Mouse (Mus musculus) macrophage (primary cell): ENCODE measurements around the gene Pdcd4. TPM values are rescaled to one million over a fixed set of nuclear protein-coding genes. Genes with fewer than 3 reads are reported as not detected.
A peak's percentile ranks its signal among the peaks of the same experiment; 100 is the strongest.
"Not testable (repeated sequence)": the region's sequence is repeated elsewhere in the genome, so short reads cannot be mapped to it uniquely, and the experiment has no call there.

Experiments used
- H3K27ac ChIP-seq: fragments of 350-480 bp; formaldehyde crosslinking; 2 replicates; pipeline ENCODE4 v1.9.0; 2021
- H3K36me3 ChIP-seq: fragments of 350-480 bp; formaldehyde crosslinking; 2 replicates; pipeline ENCODE4 v1.9.0; 2021; ENCODE audit errors: inconsistent target
- H3K4me3 ChIP-seq: fragments of 350-480 bp; formaldehyde crosslinking; 2 replicates; pipeline ENCODE4 v1.9.0; 2021; ENCODE audit errors: inconsistent target
- H3K79me2 ChIP-seq: fragments of 350-480 bp; formaldehyde crosslinking; 2 replicates; pipeline ENCODE4 v1.9.0; 2021; ENCODE audit errors: inconsistent target
- WGBS: methylation state at CpG from one replicate; pipeline ENCODE4 v1.1.7; 2026; ENCODE audit warnings: inconsistent platforms; ENCODE audit not compliant: missing documents; 5-methylcytosine and 5-hydroxymethylcytosine counted together
- polyA plus RNA-seq: library from polyadenylated mRNA; stranded (reverse); fragments of 250-400 nt; gene quantifications from 3 replicates; pipeline ENCODE4 v1.2.4, GENCODE M21; 2018; ENCODE audit warnings: inconsistent platforms

Pdcd4 gene
- polyA plus RNA-seq, 1 experiment from 2014 or later, result 15.6 TPM

- Histone ChIP-seq H3K4me3 (peak overlapping the region; percentile 27; the same call in 1 of the 2 replicates), H3K36me3 (no peaks in the 10 kb centered on the region), H3K27ac (peak overlapping the region; percentile 65), H3K79me2 (peaks cover 16% of the 10 kb centered on the region)
- 55% methylated on average over 15 of the region's 15 CpGs for WGBS
Measured at GRCm38 (mm10) chr19:53901931-53902738, 10.1 kb downstream of the Pdcd4 start.

DNA sequence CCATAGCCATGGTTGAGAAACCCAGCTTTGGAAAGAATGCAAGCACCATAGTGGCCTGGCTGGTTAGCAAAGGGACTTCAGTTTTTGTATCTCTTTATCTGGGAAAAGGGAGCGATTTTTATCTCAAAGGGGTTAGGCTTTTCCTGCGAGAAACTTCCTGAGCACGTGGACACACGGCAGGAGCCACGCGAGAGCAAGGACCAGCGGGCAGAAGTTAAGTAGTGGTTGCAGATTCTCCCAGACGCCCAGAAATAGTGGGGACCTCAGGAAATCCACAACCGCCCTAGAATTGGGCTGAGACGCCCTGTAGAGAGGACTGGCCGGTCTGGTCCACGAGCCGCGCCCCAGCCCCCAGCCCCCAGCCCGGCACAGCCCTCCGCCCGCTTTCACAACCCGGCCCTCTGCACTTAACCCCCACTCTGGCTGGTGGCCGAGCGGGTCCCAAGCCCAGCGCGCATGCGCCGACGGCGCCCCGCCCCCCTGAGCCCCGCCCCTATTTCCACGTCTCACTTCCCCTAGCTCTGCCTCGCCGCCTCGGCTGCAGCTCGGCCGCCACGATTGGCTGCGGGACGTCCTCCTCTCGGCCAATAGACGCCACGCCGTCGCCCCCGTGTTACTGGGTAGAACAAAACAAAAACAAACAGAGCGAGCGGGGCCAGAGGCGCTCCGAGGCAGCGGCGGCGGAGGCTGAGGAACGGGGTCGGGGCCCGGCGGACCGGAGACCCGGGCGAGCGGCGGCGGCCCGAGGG, 10.9 kb downstream of the Pdcd4 start:
- Histone ChIP-seq H3K36me3 (no peaks in the 10 kb centered on the region), H3K79me2 (peaks cover 16% of the 10 kb centered on the region), H3K27ac (peak overlapping the region; percentile 65), H3K4me3 (peak overlapping the region; percentile 27; the same call in 1 of the 2 replicates)
- under 1% methylated on average over 60 of the region's 61 CpGs for WGBS

GRCm38 (mm10) chr19:53903507-53904321, 11.7 kb downstream of the Pdcd4 start:
- Histone ChIP-seq H3K4me3 (peak overlapping the region; percentile 61), H3K27ac (peak overlapping the region; percentile 51), H3K79me2 (peaks cover 16% of the 10 kb centered on the region), H3K36me3 (no peaks in the 10 kb centered on the region)
- WGBS, result under 1% methylated on average over 83 of the region's 83 CpGs

DNA sequence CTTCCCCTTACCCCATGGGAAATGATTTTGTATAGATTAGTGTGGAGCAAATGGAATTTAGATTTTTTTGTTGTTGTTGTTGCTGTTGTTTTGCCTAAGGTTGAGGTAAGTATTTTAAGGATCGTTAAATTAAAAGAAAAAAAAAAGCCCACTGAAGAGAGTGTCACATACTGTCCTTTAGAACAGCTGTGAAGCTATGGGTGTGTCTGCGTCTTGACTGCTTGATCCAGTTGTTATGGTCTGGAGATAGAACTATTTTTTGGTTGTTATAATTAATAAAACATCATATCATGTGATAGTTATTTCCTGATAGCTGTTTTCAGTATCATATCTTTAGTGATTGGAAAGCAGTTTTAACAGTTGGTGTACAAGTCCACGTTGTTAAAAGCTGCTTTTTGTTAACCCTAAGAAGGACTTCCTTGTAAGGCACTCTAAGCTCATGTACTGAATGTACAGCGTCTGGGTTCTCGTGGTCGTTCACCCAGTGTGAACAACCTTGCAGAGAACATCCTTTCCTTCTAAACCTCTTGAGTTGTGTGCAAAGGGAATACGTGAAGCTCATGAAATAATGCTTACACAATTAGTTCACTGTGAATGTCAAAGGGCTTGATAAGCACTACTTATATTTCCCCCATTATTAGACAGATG, 12.9 kb downstream of the Pdcd4 start:
- Histone ChIP-seq H3K4me3 (peak overlapping the region; percentile 61), H3K36me3 (0 out of 2 replicates have a peak, but pooled peaks cover 10% of the 10 kb centered on the region), H3K27ac (no peak overlapping the region), H3K79me2 (peaks cover 16% of the 10 kb centered on the region)
- 14% methylated on average over 7 of the region's 7 CpGs for WGBS

DNA sequence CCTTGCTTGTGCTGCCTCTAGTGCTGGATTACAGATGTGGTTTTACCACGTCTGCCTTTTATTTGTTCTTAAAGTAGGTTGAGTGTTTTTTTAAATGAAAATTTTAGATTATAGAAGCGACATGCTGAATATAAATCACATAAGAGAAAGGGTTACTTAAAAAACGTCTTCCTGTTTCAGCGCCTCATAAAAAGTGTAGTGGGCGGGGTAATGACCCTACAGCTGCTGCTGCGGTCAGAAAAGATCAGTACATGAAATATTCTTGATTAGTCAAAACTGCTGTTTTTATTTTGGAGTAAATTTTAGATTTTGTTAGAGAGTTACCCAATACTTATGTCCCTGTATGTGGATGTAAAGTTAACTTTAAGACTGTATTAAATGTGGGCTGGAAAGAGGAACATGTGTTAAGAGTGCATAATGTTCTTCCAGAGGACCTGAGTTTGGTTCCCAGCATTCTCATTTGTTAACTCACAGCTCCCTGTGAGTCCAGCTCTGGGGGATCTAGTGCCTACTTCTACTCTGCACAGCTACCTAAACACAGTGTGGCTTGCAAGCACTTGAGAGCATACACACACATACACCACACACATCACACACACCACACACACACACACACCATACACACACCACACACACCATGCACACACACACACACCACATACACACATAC, 14.1 kb downstream of the Pdcd4 start:
- Histone ChIP-seq H3K36me3 (0 out of 2 replicates have a peak, but pooled peaks cover 10% of the 10 kb centered on the region), H3K4me3 (peak overlapping the region; percentile 8; the same call in 1 of the 2 replicates), H3K79me2 (peaks cover 16% of the 10 kb centered on the region), H3K27ac (no peak overlapping the region)
- 0% methylated on average over 6 of the region's 6 CpGs for WGBS

GRCm38 (mm10) chr19:53906703-53907070, 14.7 kb downstream of the Pdcd4 start:
- H3K27ac ChIP-seq, H3K36me3 ChIP-seq, H3K4me3 ChIP-seq: not testable (repeated sequence)
- H3K79me2 ChIP-seq, result peaks cover 16% of the 10 kb centered on the region

DNA sequence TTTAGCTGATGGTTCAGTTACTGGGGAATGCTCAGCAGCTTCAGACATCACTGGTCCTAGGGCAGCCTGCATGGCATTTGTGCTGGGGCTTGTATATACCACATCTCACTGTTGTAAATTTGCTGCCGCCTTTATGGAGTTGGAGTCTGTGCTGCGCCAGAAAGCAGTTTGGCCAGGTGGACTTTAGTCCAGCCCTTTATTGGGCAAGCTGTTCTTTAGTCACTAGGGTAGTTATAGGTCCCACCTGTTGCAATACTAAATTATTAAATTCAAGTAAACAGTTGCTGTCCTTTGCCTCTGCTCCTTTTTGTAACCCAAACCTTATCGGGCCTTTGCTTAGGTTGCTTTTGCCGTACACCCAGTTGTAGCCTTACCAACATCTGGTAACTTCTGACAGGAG, 22.9 kb downstream of the Pdcd4 start:
- H3K36me3 ChIP-seq, result no peaks in the 10 kb centered on the region
- H3K4me3 ChIP-seq, result no peak overlapping the region
- 98% methylated on average over 4 of the region's 4 CpGs for WGBS
- no peak overlapping the region for H3K27ac ChIP-seq
- no peaks in the 10 kb centered on the region for H3K79me2 ChIP-seq

GRCm38 (mm10) chr19:53919541-53919940, 27.5 kb downstream of the Pdcd4 start:
- 93% methylated on average over 10 of the region's 10 CpGs for WGBS
- Histone ChIP-seq H3K79me2 (no peaks in the 10 kb centered on the region), H3K36me3 (no peaks in the 10 kb centered on the region), H3K4me3 (no peak overlapping the region), H3K27ac (no peak overlapping the region)

- not testable (repeated sequence) for H3K4me3 ChIP-seq, H3K27ac ChIP-seq, H3K79me2 ChIP-seq, H3K36me3 ChIP-seq
- WGBS, result 97% methylated on average over 3 of the region's 3 CpGs
Measured at GRCm38 (mm10) chr19:53921996-53922395, 30.0 kb downstream of the Pdcd4 start.

- 76% methylated on average over 2 of the region's 2 CpGs for WGBS
- H3K79me2 ChIP-seq, result no peaks in the 10 kb centered on the region
- peaks cover 7% of the 10 kb centered on the region; the same call in 1 of the 2 replicates for H3K36me3 ChIP-seq
- H3K4me3 ChIP-seq, result no peak overlapping the region
- H3K27ac ChIP-seq, result no peak overlapping the region
Measured at GRCm38 (mm10) chr19:53925338-53925751, 33.3 kb downstream of the Pdcd4 start.

DNA sequence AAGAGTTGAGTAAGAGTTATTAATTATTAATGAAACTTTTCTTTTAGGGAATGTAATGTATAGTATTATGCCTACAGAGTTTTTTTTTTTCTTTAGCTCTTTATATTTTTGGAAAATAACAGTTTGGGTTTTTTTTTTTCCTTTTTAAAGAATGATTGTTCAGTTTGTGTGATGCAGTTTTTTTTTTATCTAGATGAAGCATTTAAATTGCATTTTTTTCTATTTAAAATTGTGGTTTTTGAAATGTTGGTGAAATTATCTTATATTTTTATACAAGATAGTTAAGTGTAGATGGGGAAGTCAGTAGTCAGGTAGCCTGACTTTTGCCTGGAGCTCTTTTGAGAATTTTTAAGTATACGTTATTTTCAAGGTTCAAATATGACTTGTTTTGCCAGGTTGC, 34.7 kb downstream of the Pdcd4 start:
- no peak overlapping the region for H3K27ac ChIP-seq
- WGBS, result 100% methylated on average over 1 of the region's 1 CpGs
- no peak overlapping the region for H3K4me3 ChIP-seq
- H3K36me3 ChIP-seq, result peaks cover 19% of the 10 kb centered on the region; the same call in 1 of the 2 replicates
- H3K79me2 ChIP-seq, result no peaks in the 10 kb centered on the region

- Histone ChIP-seq H3K79me2 (no peaks in the 10 kb centered on the region), H3K36me3 (peaks cover 22% of the 10 kb centered on the region; the same call in 1 of the 2 replicates), H3K27ac (no peak overlapping the region), H3K4me3 (no peak overlapping the region)
- 48% methylated on average over 3 of the region's 3 CpGs for WGBS
Measured at GRCm38 (mm10) chr19:53929218-53929617, 37.2 kb downstream of the Pdcd4 start.

DNA sequence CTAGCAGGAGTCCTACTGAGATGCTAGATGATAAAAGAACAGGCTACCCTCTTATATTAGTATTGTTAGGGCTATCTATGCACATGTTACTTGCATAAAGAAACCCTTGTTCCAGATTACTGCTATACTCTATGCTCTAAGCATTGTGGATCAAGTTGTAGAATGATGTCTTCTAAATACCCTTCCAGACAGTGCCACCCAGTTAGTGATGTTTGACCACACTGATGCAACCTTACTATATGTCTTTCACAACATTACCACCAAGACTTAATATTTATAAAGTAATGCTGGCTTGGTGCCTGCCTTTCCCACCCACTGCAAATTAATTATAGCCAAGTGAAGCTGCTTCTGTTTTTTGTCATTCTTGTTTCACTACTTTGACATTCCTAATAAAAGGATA, 41.0 kb downstream of the Pdcd4 start:
- Histone ChIP-seq H3K27ac (no peak overlapping the region), H3K36me3 (peaks cover 28% of the 10 kb centered on the region; the same call in 1 of the 2 replicates), H3K4me3 (no peak overlapping the region), H3K79me2 (no peaks in the 10 kb centered on the region)

GRCm38 (mm10) chr19:53934046-53934445, 42.0 kb downstream of the Pdcd4 start:
- H3K27ac ChIP-seq, result no peak overlapping the region
- H3K4me3 ChIP-seq, result no peak overlapping the region
- H3K79me2 ChIP-seq, result no peaks in the 10 kb centered on the region
- H3K36me3 ChIP-seq, result peaks cover 32% of the 10 kb centered on the region; the same call in 1 of the 2 replicates
